Mouse (Mus musculus): ENCODE measurements around the gene Klhl3.

GRCm38 (mm10) chr13:58017298-58017697 lies 96.1 kb downstream of the Klhl3 start:
- TF ChIP-seq CTCF (IDR thresholded peaks at IDR 0.05; ENCODE audit: extremely low read depth, insufficient read length, insufficient replicate concordance, low read depth, low read length) = no peak
- no peak for TF ChIP-seq POLR2A (IDR thresholded peaks at IDR 0.05; ENCODE audit: low read depth, low read length)

All from small intestine, adult 2 months (tissue).